Mouse (Mus musculus) hindbrain, embryonic 13.5 days (tissue): Measurements from ENCODE around the gene Npl. TPM values are rescaled to one million over a fixed set of nuclear protein-coding genes. Genes with fewer than 3 reads are reported as not detected.

Experiments used
- ATAC-seq: fragments of 200-750 bp; cut with Nextera tagmentation; 2 replicates; pipeline ENCODE4 v1.8.0; 2017; ENCODE audit warnings: moderate TSS enrichment; ENCODE audit not compliant: low FRiP score
- H3K27ac ChIP-seq: fragments of 300-500 bp; sonication (generic); 2 replicates; pipeline ENCODE4 v1.5.1; 2015; ENCODE audit warnings: inconsistent platforms, mild to moderate bottlenecking, moderate library complexity
- H3K27me3 ChIP-seq: fragments of 300-500 bp; sonication (generic); 2 replicates; pipeline ENCODE4 v1.6.1; 2015; ENCODE audit warnings: mild to moderate bottlenecking, inconsistent platforms
- H3K36me3 ChIP-seq: fragments of 300-500 bp; sonication (generic); 2 replicates; pipeline ENCODE4 v1.6.1; 2015; ENCODE audit warnings: mild to moderate bottlenecking, inconsistent platforms
- H3K4me1 ChIP-seq: fragments of 300-500 bp; sonication (generic); replicated peaks from 2 replicates; pipeline ENCODE4 v1.6.1; 2015; ENCODE audit warnings: inconsistent platforms
- H3K4me2 ChIP-seq: fragments of 300-500 bp; sonication (generic); 2 replicates; pipeline ENCODE4 v1.6.1; 2015; ENCODE audit warnings: inconsistent platforms, mild to moderate bottlenecking, moderate library complexity
- H3K4me3 ChIP-seq: fragments of 300-500 bp; sonication (generic); 2 replicates; pipeline ENCODE4 v1.5.1; 2015; ENCODE audit warnings: mild to moderate bottlenecking, inconsistent platforms
- H3K9ac ChIP-seq: fragments of 300-500 bp; sonication (generic); 2 replicates; pipeline ENCODE4 v1.6.1; 2015; ENCODE audit warnings: mild to moderate bottlenecking, inconsistent platforms
- H3K9me3 ChIP-seq: fragments of 300-500 bp; sonication (generic); 2 replicates; pipeline ENCODE4 v1.6.1; 2016; ENCODE audit warnings: inconsistent platforms
- WGBS: fragments of 180-500 bp; shearing (Covaris S2); methylation state at CpG from one replicate; pipeline ENCODE4 v1.1.7; 2015; 5-methylcytosine and 5-hydroxymethylcytosine counted together
- polyA plus RNA-seq: library from polyadenylated mRNA; unstranded; fragments of >200 nt; fragmentation: Nextera tagmentation; extraction: Ambion mirVana; gene quantifications from 2 replicates; pipeline ENCODE4 v1.2.1, GENCODE M21; 2015

Gene Npl
- polyA plus RNA-seq, 1 experiment from 2014 or later = 14.0 TPM

GRCm38 (mm10) chr1:153564701-153565100 is 14.9 kb upstream of the Npl start:
- H3K36me3 ChIP-seq = no peaks in the 10 kb centered on the region
- H3K9me3 ChIP-seq = 0 out of 2 replicates have a peak, but pooled peaks cover 3% of the 10 kb centered on the region
- WGBS = 86% methylated on average over 7 of the region's 7 CpGs
- no peaks in the 10 kb centered on the region for H3K27me3 ChIP-seq
- H3K4me2 ChIP-seq = no peak overlapping the region
- H3K4me1 ChIP-seq = 0 out of 2 replicates have a peak, but pooled peaks cover 13% of the 10 kb centered on the region
- no peak overlapping the region for H3K9ac ChIP-seq
- no peak overlapping the region for H3K4me3 ChIP-seq
- no peak for ATAC-seq
- H3K27ac ChIP-seq = no peak overlapping the region

GRCm38 (mm10) chr1:153563675-153564074 is 13.8 kb upstream of the Npl start:
- no peaks in the 10 kb centered on the region for H3K36me3 ChIP-seq
- WGBS = 50% methylated on average over 2 of the region's 2 CpGs
- ATAC-seq = no peak
- H3K4me1 ChIP-seq = 0 out of 2 replicates have a peak, but pooled peaks cover 13% of the 10 kb centered on the region
- no peaks in the 10 kb centered on the region for H3K27me3 ChIP-seq
- no peak overlapping the region for H3K9ac ChIP-seq
- no peak overlapping the region for H3K27ac ChIP-seq
- no peak overlapping the region for H3K4me3 ChIP-seq
- no peak overlapping the region for H3K4me2 ChIP-seq
- 0 out of 2 replicates have a peak, but pooled peaks cover 3% of the 10 kb centered on the region for H3K9me3 ChIP-seq

- Histone ChIP-seq H3K9ac (no peak overlapping the region), H3K36me3 (no peaks in the 10 kb centered on the region), H3K4me2 (no peak overlapping the region), H3K4me1 (0 out of 2 replicates have a peak, but pooled peaks cover 13% of the 10 kb centered on the region), H3K27me3 (no peaks in the 10 kb centered on the region), H3K27ac (no peak overlapping the region), H3K9me3 (0 out of 2 replicates have a peak, but pooled peaks cover 3% of the 10 kb centered on the region), H3K4me3 (no peak overlapping the region)
- WGBS = 57% methylated on average over 6 of the region's 6 CpGs
- ATAC-seq = no peak
These were observed 11.0 kb upstream of the Npl start for GRCm38 (mm10) chr1:153560805-153561204.

GRCm38 (mm10) chr1:153559701-153560100 is 9.9 kb upstream of the Npl start:
- ATAC-seq = no peak
- WGBS = 62% methylated on average over 7 of the region's 7 CpGs

GRCm38 (mm10) chr1:153559126-153559647 is 9.3 kb upstream of the Npl start:
- Histone ChIP-seq H3K4me2 (no peak overlapping the region), H3K36me3 (no peaks in the 10 kb centered on the region), H3K4me1 (0 out of 2 replicates have a peak, but pooled peaks cover 13% of the 10 kb centered on the region), H3K9ac (no peak overlapping the region), H3K9me3 (0 out of 2 replicates have a peak, but pooled peaks cover 3% of the 10 kb centered on the region), H3K27ac (no peak overlapping the region), H3K27me3 (no peaks in the 10 kb centered on the region), H3K4me3 (no peak overlapping the region)
- ATAC-seq = no peak
- 24% methylated on average over 9 of the region's 9 CpGs for WGBS

More at GRCm38 (mm10) chr1:153559701-153560100, 9.9 kb upstream of the Npl start:
- Histone ChIP-seq H3K4me1 (0 out of 2 replicates have a peak, but pooled peaks cover 13% of the 10 kb centered on the region), H3K27me3 (no peaks in the 10 kb centered on the region), H3K9me3 (0 out of 2 replicates have a peak, but pooled peaks cover 3% of the 10 kb centered on the region), H3K4me3 (no peak overlapping the region), H3K27ac (no peak overlapping the region), H3K9ac (no peak overlapping the region), H3K36me3 (no peaks in the 10 kb centered on the region), H3K4me2 (no peak overlapping the region)

- Histone ChIP-seq H3K9me3 (no peaks in the 10 kb centered on the region), H3K9ac (no peak overlapping the region), H3K4me2 (no peak overlapping the region), H3K27ac (no peak overlapping the region), H3K27me3 (no peaks in the 10 kb centered on the region), H3K4me1 (0 out of 2 replicates have a peak, but pooled peaks cover 13% of the 10 kb centered on the region), H3K4me3 (no peak overlapping the region), H3K36me3 (no peaks in the 10 kb centered on the region)
- 12% methylated on average over 2 of the region's 2 CpGs for WGBS
- ATAC-seq = peak; percentile 75
These were observed 7.1 kb upstream of the Npl start for GRCm38 (mm10) chr1:153556896-153557295.

- H3K36me3 ChIP-seq = no peaks in the 10 kb centered on the region
- H3K4me2 ChIP-seq = no peak overlapping the region
- 0 out of 2 replicates have a peak, but pooled peaks cover 12% of the 10 kb centered on the region for H3K4me1 ChIP-seq
- ATAC-seq = no peak
- H3K27ac ChIP-seq = no peak overlapping the region
- WGBS = 89% methylated on average over 4 of the region's 4 CpGs
- H3K4me3 ChIP-seq = no peak overlapping the region
- H3K9me3 ChIP-seq = no peaks in the 10 kb centered on the region
- H3K9ac ChIP-seq = no peak overlapping the region
- no peaks in the 10 kb centered on the region for H3K27me3 ChIP-seq
These were observed 6.4 kb upstream of the Npl start for GRCm38 (mm10) chr1:153556202-153556601.

- no peaks in the 10 kb centered on the region for H3K36me3 ChIP-seq
- H3K9me3 ChIP-seq = no peaks in the 10 kb centered on the region
- no peak overlapping the region for H3K27ac ChIP-seq
- no peak overlapping the region for H3K9ac ChIP-seq
- no peak for ATAC-seq
- H3K4me1 ChIP-seq = peaks cover 3% of the 10 kb centered on the region; the same call in 1 of the 2 replicates
- H3K4me2 ChIP-seq = no peak overlapping the region
- 35% methylated on average over 3 of the region's 3 CpGs for WGBS
- H3K27me3 ChIP-seq = no peaks in the 10 kb centered on the region
- H3K4me3 ChIP-seq = no peak overlapping the region
These were observed 969 bp upstream of the Npl start for GRCm38 (mm10) chr1:153550814-153551213.

- H3K4me3 ChIP-seq = no peak overlapping the region
- H3K36me3 ChIP-seq = no peaks in the 10 kb centered on the region
- 89% methylated on average over 8 of the region's 8 CpGs for WGBS
- peaks cover 8% of the 10 kb centered on the region; the same call in 1 of the 2 replicates for H3K4me1 ChIP-seq
- H3K27me3 ChIP-seq = no peaks in the 10 kb centered on the region
- H3K9ac ChIP-seq = no peak overlapping the region
- no peak overlapping the region for H3K4me2 ChIP-seq
- no peak for ATAC-seq
- H3K9me3 ChIP-seq = no peaks in the 10 kb centered on the region
- no peak overlapping the region for H3K27ac ChIP-seq
These were observed 2.3 kb downstream of the Npl start for GRCm38 (mm10) chr1:153547555-153547954.

GRCm38 (mm10) chr1:153545196-153545595 is 4.6 kb downstream of the Npl start:
- H3K4me3 ChIP-seq = no peak overlapping the region
- no peak for ATAC-seq
- H3K27ac ChIP-seq = no peak overlapping the region
- H3K27me3 ChIP-seq = no peaks in the 10 kb centered on the region
- no peaks in the 10 kb centered on the region for H3K9me3 ChIP-seq
- no peak overlapping the region for H3K9ac ChIP-seq
- no peaks in the 10 kb centered on the region for H3K36me3 ChIP-seq
- 90% methylated on average over 2 of the region's 2 CpGs for WGBS
- no peak overlapping the region for H3K4me2 ChIP-seq
- H3K4me1 ChIP-seq = peaks cover 13% of the 10 kb centered on the region

GRCm38 (mm10) chr1:153542726-153543320 is 7.0 kb downstream of the Npl start:
- Histone ChIP-seq H3K36me3 (no peaks in the 10 kb centered on the region), H3K4me3 (no peak overlapping the region), H3K4me1 (peaks cover 16% of the 10 kb centered on the region), H3K9ac (no peak overlapping the region), H3K4me2 (no peak overlapping the region), H3K9me3 (no peaks in the 10 kb centered on the region), H3K27ac (no peak overlapping the region), H3K27me3 (no peaks in the 10 kb centered on the region)
- no peak for ATAC-seq
- 53% methylated on average over 7 of the region's 7 CpGs for WGBS

GRCm38 (mm10) chr1:153540753-153541152 is 9.1 kb downstream of the Npl start:
- peak; percentile 21; the same call in 1 of the 2 replicates for ATAC-seq
- peaks cover 17% of the 10 kb centered on the region for H3K4me1 ChIP-seq

More at GRCm38 (mm10) chr1:153540753-153541152, 9.1 kb downstream of the Npl start:
- H3K9ac ChIP-seq = no peak overlapping the region
- no peaks in the 10 kb centered on the region for H3K9me3 ChIP-seq
- WGBS = 59% methylated on average over 3 of the region's 3 CpGs
- H3K27me3 ChIP-seq = no peaks in the 10 kb centered on the region
- H3K4me2 ChIP-seq = no peak overlapping the region
- H3K27ac ChIP-seq = peak overlapping the region; percentile 61
- H3K36me3 ChIP-seq = no peaks in the 10 kb centered on the region
- H3K4me3 ChIP-seq = no peak overlapping the region
